Mouse (Mus musculus) E14TG2a.4 (cell line): ENCODE results near the gene Zc3h12a.

ENCODE experiments used
- CTCF ChIP-seq: conservative IDR thresholded peaks from 2 replicates; pipeline ENCODE4 v1.5.1; 2014; ENCODE audit warnings: low read length
- NANOG ChIP-seq: IDR thresholded peaks from 2 replicates; pipeline ENCODE4 v1.6.1; 2014; ENCODE audit warnings: borderline replicate concordance, low read length, mixed read lengths
- POU5F1 ChIP-seq: IDR thresholded peaks from 2 replicates; pipeline ENCODE4 v1.6.1; 2014; ENCODE audit warnings: low read length, borderline replicate concordance

GRCm38 (mm10) chr4:125105354-125105753, 22.3 kb downstream of the Zc3h12a start:
- TF ChIP-seq CTCF (no peak), NANOG (no peak), POU5F1 (no peak)
